Mouse (Mus musculus): Measurements from ENCODE around the gene Mtmr3. TPM values are rescaled to one million over a fixed set of nuclear protein-coding genes. Genes with fewer than 3 reads are reported as not detected.

Gene Mtmr3
- 26.8 and 27.5 TPM in 2 replicates for polyA plus RNA-seq (2014; fragmentation: Nextera tagmentation; extraction: Ambion mirVana)

- H3K27me3 ChIP-seq (ENCODE audit: control insufficient read depth, insufficient read depth, low read length): no peaks in the 10 kb centered on the region
- H3K27ac ChIP-seq (replicated peaks; ENCODE audit: low read depth, low read length): peak within 1 kb of the TSS; percentile 72
- peak; percentile 88 for ATAC-seq (replicated peaks; ENCODE audit: insufficient number of reproducible peaks, low FRiP score, low TSS enrichment, low read depth)
- H3K4me3 ChIP-seq (ENCODE audit: low read depth, low read length): peak within 1 kb of the TSS; percentile 91
- H3K4me2 ChIP-seq (ENCODE audit: low read depth, low read length): peak within 1 kb of the TSS; percentile 57
- DNase-seq (ENCODE audit: low spot score): peak; percentile 99
- H3K9me3 ChIP-seq (replicated peaks; ENCODE audit: control insufficient read depth, low read length): no peaks in the 10 kb centered on the region
- H3K9ac ChIP-seq (replicated peaks; ENCODE audit: low read length): peak within 1 kb of the TSS; percentile 95
- WGBS: 5% methylated on average over 49 of the region's 53 CpGs
- no peaks in the 10 kb centered on the region for H3K36me3 ChIP-seq (replicated peaks; ENCODE audit: control insufficient read depth, insufficient read depth, low read depth, low read length)
- no peaks in the 10 kb centered on the region for H3K4me1 ChIP-seq (ENCODE audit: control insufficient read depth, insufficient read depth, low read length)
Measured at GRCm38 (mm10) chr11:4594608-4595500, at the start of gene Mtmr3. Gene Mtmr3, minus strand, starts transcription at chr11:4594863.

- H3K9ac ChIP-seq (replicated peaks; ENCODE audit: low read length): no peak overlapping the region
- H3K27ac ChIP-seq (replicated peaks; ENCODE audit: low read depth, low read length): no peak overlapping the region
- ATAC-seq (replicated peaks; ENCODE audit: insufficient number of reproducible peaks, low FRiP score, low TSS enrichment, low read depth) (no peak), DNase-seq (ENCODE audit: low spot score) (no peak)
- no peak overlapping the region for H3K4me3 ChIP-seq (ENCODE audit: low read depth, low read length)
- no peaks in the 10 kb centered on the region for H3K4me1 ChIP-seq (ENCODE audit: control insufficient read depth, insufficient read depth, low read length)
- H3K9me3 ChIP-seq (replicated peaks; ENCODE audit: control insufficient read depth, low read length): no peaks in the 10 kb centered on the region
- H3K4me2 ChIP-seq (ENCODE audit: low read depth, low read length): no peak overlapping the region
- no peaks in the 10 kb centered on the region for H3K27me3 ChIP-seq (ENCODE audit: control insufficient read depth, insufficient read depth, low read length)
- 63% methylated on average over 5 of the region's 5 CpGs for WGBS
- H3K36me3 ChIP-seq (replicated peaks; ENCODE audit: control insufficient read depth, insufficient read depth, low read depth, low read length): peaks cover 2% of the 10 kb centered on the region; the same call in 1 of the 2 replicates
Measured at GRCm38 (mm10) chr11:4643722-4644121, 49.1 kb upstream of the Mtmr3 start.

GRCm38 (mm10) chr11:4641185-4641584, 46.5 kb upstream of the Mtmr3 start:
- no peaks in the 10 kb centered on the region for H3K4me1 ChIP-seq (ENCODE audit: control insufficient read depth, insufficient read depth, low read length)
- H3K4me2 ChIP-seq (ENCODE audit: low read depth, low read length): no peak overlapping the region
- DNase-seq (ENCODE audit: low spot score) (no peak), ATAC-seq (replicated peaks; ENCODE audit: insufficient number of reproducible peaks, low FRiP score, low TSS enrichment, low read depth) (no peak)
- no peak overlapping the region for H3K4me3 ChIP-seq (ENCODE audit: low read depth, low read length)
- H3K9me3 ChIP-seq (replicated peaks; ENCODE audit: control insufficient read depth, low read length): no peaks in the 10 kb centered on the region
- no peaks in the 10 kb centered on the region for H3K36me3 ChIP-seq (replicated peaks; ENCODE audit: control insufficient read depth, insufficient read depth, low read depth, low read length)
- H3K27me3 ChIP-seq (ENCODE audit: control insufficient read depth, insufficient read depth, low read length): no peaks in the 10 kb centered on the region
- no peak overlapping the region for H3K27ac ChIP-seq (replicated peaks; ENCODE audit: low read depth, low read length)
- no peak overlapping the region for H3K9ac ChIP-seq (replicated peaks; ENCODE audit: low read length)

- H3K27ac ChIP-seq (replicated peaks; ENCODE audit: low read depth, low read length): no peak overlapping the region
- no peaks in the 10 kb centered on the region for H3K27me3 ChIP-seq (ENCODE audit: control insufficient read depth, insufficient read depth, low read length)
- ATAC-seq (replicated peaks; ENCODE audit: insufficient number of reproducible peaks, low FRiP score, low TSS enrichment, low read depth) (0 out of 2 replicates have a peak, but pooled peaks have one; percentile 42), DNase-seq (ENCODE audit: low spot score) (no peak)
- WGBS: 28% methylated on average over 7 of the region's 7 CpGs
- H3K4me2 ChIP-seq (ENCODE audit: low read depth, low read length): peak overlapping the region; percentile 54
- peak overlapping the region; percentile 80 for H3K9ac ChIP-seq (replicated peaks; ENCODE audit: low read length)
- no peaks in the 10 kb centered on the region for H3K36me3 ChIP-seq (replicated peaks; ENCODE audit: control insufficient read depth, insufficient read depth, low read depth, low read length)
- H3K4me3 ChIP-seq (ENCODE audit: low read depth, low read length): peak overlapping the region; percentile 82
- H3K9me3 ChIP-seq (replicated peaks; ENCODE audit: control insufficient read depth, low read length): no peaks in the 10 kb centered on the region
- H3K4me1 ChIP-seq (ENCODE audit: control insufficient read depth, insufficient read depth, low read length): no peaks in the 10 kb centered on the region
Measured at GRCm38 (mm10) chr11:4638261-4638660, 43.6 kb upstream of the Mtmr3 start.

GRCm38 (mm10) chr11:4637534-4638234, 43.0 kb upstream of the Mtmr3 start, which contains the start of gene Ascc2:
Gene Ascc2, plus strand, starts transcription at chr11:4637747.
- 1% methylated on average over 34 of the region's 35 CpGs for WGBS
- Histone ChIP-seq H3K27ac (replicated peaks; ENCODE audit: low read depth, low read length) (no peak within 1 kb of the TSS; the same call in 1 of the 2 replicates), H3K27me3 (ENCODE audit: control insufficient read depth, insufficient read depth, low read length) (no peaks in the 10 kb centered on the region), H3K36me3 (replicated peaks; ENCODE audit: control insufficient read depth, insufficient read depth, low read depth, low read length) (no peaks in the 10 kb centered on the region), H3K9ac (replicated peaks; ENCODE audit: low read length) (peak within 1 kb of the TSS; percentile 80), H3K9me3 (replicated peaks; ENCODE audit: control insufficient read depth, low read length) (no peaks in the 10 kb centered on the region), H3K4me1 (ENCODE audit: control insufficient read depth, insufficient read depth, low read length) (no peaks in the 10 kb centered on the region), H3K4me2 (ENCODE audit: low read depth, low read length) (peak within 1 kb of the TSS; percentile 54), H3K4me3 (ENCODE audit: low read depth, low read length) (peak within 1 kb of the TSS; percentile 82)
- ATAC-seq (replicated peaks; ENCODE audit: insufficient number of reproducible peaks, low FRiP score, low TSS enrichment, low read depth) (peak; percentile 89), DNase-seq (ENCODE audit: low spot score) (peak; percentile 96)

GRCm38 (mm10) chr11:4636782-4637342, 42.2 kb upstream of the Mtmr3 start:
- no peak overlapping the region for H3K9ac ChIP-seq (replicated peaks; ENCODE audit: low read length)
- DNase-seq (ENCODE audit: low spot score) (no peak), ATAC-seq (replicated peaks; ENCODE audit: insufficient number of reproducible peaks, low FRiP score, low TSS enrichment, low read depth) (no peak)
- H3K4me2 ChIP-seq (ENCODE audit: low read depth, low read length): peak overlapping the region; percentile 54; the same call in 1 of the 2 replicates
- H3K27me3 ChIP-seq (ENCODE audit: control insufficient read depth, insufficient read depth, low read length): no peaks in the 10 kb centered on the region
- H3K4me3 ChIP-seq (ENCODE audit: low read depth, low read length): no peak overlapping the region
- H3K4me1 ChIP-seq (ENCODE audit: control insufficient read depth, insufficient read depth, low read length): no peaks in the 10 kb centered on the region
- H3K9me3 ChIP-seq (replicated peaks; ENCODE audit: control insufficient read depth, low read length): no peaks in the 10 kb centered on the region
- 54% methylated on average over 5 of the region's 5 CpGs for WGBS
- no peak overlapping the region for H3K27ac ChIP-seq (replicated peaks; ENCODE audit: low read depth, low read length)
- no peaks in the 10 kb centered on the region for H3K36me3 ChIP-seq (replicated peaks; ENCODE audit: control insufficient read depth, insufficient read depth, low read depth, low read length)

GRCm38 (mm10) chr11:4634395-4634794, 39.7 kb upstream of the Mtmr3 start:
- ATAC-seq (replicated peaks; ENCODE audit: insufficient number of reproducible peaks, low FRiP score, low TSS enrichment, low read depth): no peak
- no peaks in the 10 kb centered on the region for H3K9me3 ChIP-seq (replicated peaks; ENCODE audit: control insufficient read depth, low read length)
- H3K4me1 ChIP-seq (ENCODE audit: control insufficient read depth, insufficient read depth, low read length): no peaks in the 10 kb centered on the region
- 74% methylated on average over 5 of the region's 5 CpGs for WGBS
- DNase-seq (ENCODE audit: low spot score): no peak
- no peak overlapping the region for H3K27ac ChIP-seq (replicated peaks; ENCODE audit: low read depth, low read length)
- no peaks in the 10 kb centered on the region for H3K36me3 ChIP-seq (replicated peaks; ENCODE audit: control insufficient read depth, insufficient read depth, low read depth, low read length)
- H3K27me3 ChIP-seq (ENCODE audit: control insufficient read depth, insufficient read depth, low read length): no peaks in the 10 kb centered on the region; the same call in 1 of the 2 replicates
- no peak overlapping the region for H3K9ac ChIP-seq (replicated peaks; ENCODE audit: low read length)
- H3K4me2 ChIP-seq (ENCODE audit: low read depth, low read length): no peak overlapping the region
- no peak overlapping the region for H3K4me3 ChIP-seq (ENCODE audit: low read depth, low read length)

All from embryonic facial prominence, embryonic 11.5 days (tissue).